Comparison of ENCODE assay signal across 9 mouse cellular contexts in the genomic region with DNA sequence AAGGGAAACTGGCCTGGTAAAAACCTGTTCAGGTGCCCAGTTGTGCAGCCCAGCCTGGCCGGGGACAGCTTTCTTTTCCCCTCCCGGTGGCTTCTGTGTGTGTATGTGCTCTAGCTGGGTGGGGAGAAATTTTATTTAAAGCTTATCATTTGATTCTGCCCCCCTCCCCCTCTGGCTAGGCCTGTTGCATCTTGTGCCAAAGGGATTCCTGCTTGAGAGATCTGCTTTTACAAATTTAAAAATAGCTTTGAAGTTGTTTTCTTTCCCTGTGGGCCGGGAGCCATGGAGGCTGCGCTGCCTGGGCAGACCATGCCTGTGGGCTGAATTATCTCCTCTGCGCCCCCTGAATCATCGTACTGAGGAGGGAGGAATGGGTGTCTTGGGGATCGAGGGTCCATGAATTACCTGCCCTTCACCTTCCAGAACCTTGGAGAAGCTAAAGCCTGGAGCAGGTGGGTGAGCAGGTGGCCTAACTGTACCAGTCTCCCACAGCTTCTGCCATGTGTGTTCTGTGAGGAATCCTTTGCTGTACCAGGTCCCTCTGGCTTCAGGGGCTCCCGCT. TPM values are rescaled to one million over a fixed set of nuclear protein-coding genes. Genes with fewer than 3 reads are reported as not detected.
A peak's percentile ranks its signal among the peaks of the same experiment; 100 is the strongest.
DNase-seq lines count a peak whose midpoint lies in the region; ATAC-seq and TF ChIP-seq lines count a peak whose summit lies in the region.
"Had no signal": no experiment of that assay in that cellular context is flagged by ENCODE, and none has a peak within 500 bp of the region (broad histone marks: within the 10 kb centered on the region; RNA-seq: fewer than 3 reads in every experiment).

No protein-coding gene starts in this region.

- no peak overlapping the region for H3K9ac ChIP-seq in lung, embryonic 14.5 days
- no peak overlapping the region for H3K9ac ChIP-seq in heart, embryonic 12.5 days

- H3K4me2 ChIP-seq in lung, embryonic 14.5 days: no peak overlapping the region
- peak overlapping the region; percentile 46 for H3K4me2 ChIP-seq in heart, embryonic 12.5 days

- no peaks in the 10 kb centered on the region for H3K27me3 ChIP-seq in lung, embryonic 14.5 days (ENCODE audit: insufficient read depth, low read length)
- H3K27me3 ChIP-seq in heart, embryonic 12.5 days (replicated peaks): no peaks in the 10 kb centered on the region

- H3K27ac ChIP-seq in lung, embryonic 14.5 days (ENCODE audit: low read depth): peak overlapping the region; percentile 45; the same call in 1 of the 2 replicates
- H3K27ac ChIP-seq in heart, embryonic 12.5 days (ENCODE audit: poor library complexity, severe bottlenecking): peak overlapping the region; percentile 90

- H3K4me1 ChIP-seq in lung, embryonic 14.5 days (ENCODE audit: insufficient read depth): peaks cover 20% of the 10 kb centered on the region
- H3K4me1 ChIP-seq in heart, embryonic 12.5 days (replicated peaks): peaks cover 90% of the 10 kb centered on the region

- no peak for TF ChIP-seq CTCF in lung, embryonic 14.5 days (IDR thresholded peaks at IDR 0.05; ENCODE audit: low read depth)

- 76% methylated on average over 8 of the region's 8 CpGs for WGBS in lung, embryonic 14.5 days
- 46% methylated on average over 8 of the region's 8 CpGs for WGBS in heart, embryonic 12.5 days

- DNase-seq in adrenal gland, postnatal 14 days: peak; percentile 43
- DNase-seq in adrenal gland, adult 8-10 months: no peak
- no peak for DNase-seq in lung, embryonic 14.5 days
- no peak for DNase-seq in lung, postnatal 4 days
- DNase-seq in right cerebral cortex, postnatal 14 days: peak; percentile 60
- DNase-seq in ovary, postnatal 10 days (ENCODE audit: low spot score): no peak
- no peak for DNase-seq in spleen, postnatal 14 days (ENCODE audit: low spot score in 2 of 2)

- H3K9me3 ChIP-seq in lung, embryonic 14.5 days (ENCODE audit: low read depth, low read length): no peaks in the 10 kb centered on the region
- no peaks in the 10 kb centered on the region for H3K9me3 ChIP-seq in heart, embryonic 12.5 days (replicated peaks)

- no peaks in the 10 kb centered on the region for H3K36me3 ChIP-seq in lung, embryonic 14.5 days (ENCODE audit: insufficient read depth)
- H3K36me3 ChIP-seq in heart, embryonic 12.5 days: no peaks in the 10 kb centered on the region

- no peak overlapping the region for H3K4me3 ChIP-seq in lung, embryonic 14.5 days (ENCODE audit: low read depth, low read length)
- H3K4me3 ChIP-seq in heart, embryonic 12.5 days: no peak overlapping the region
- H3K4me3 ChIP-seq: erythroblast, embryonic 14.5 days had no signal

- ATAC-seq in lung, embryonic 14.5 days (ENCODE audit: insufficient read depth): no peak
- no peak for ATAC-seq in heart, embryonic 12.5 days (ENCODE audit: insufficient number of reproducible peaks, low FRiP score)

RNA-seq across cellular contexts. Expression of a gene that starts 52.2 kb away (rescaled TPM):
- total RNA-seq in adrenal gland, postnatal 14 days (2021): 16.1 and 17.5 TPM in 2 replicates
- 10 to 100 TPM; 15.4 to 22.2 (median 17.5) TPM for total RNA-seq in adrenal gland, adult 8-10 months (2022)
- polyA plus RNA-seq in lung, embryonic 14.5 days (2014; fragmentation: Nextera tagmentation; extraction: Ambion mirVana): 8.6 and 9.8 TPM in 2 replicates
- 14.3 and 14.8 TPM in 2 replicates for polyA plus RNA-seq in heart, embryonic 12.5 days (2016; fragmentation: Nextera tagmentation; extraction: Ambion mirVana)

Comparison
In these comparisons a context has a peak if more than half of its experiments do, and no peak if none do; other contexts are left out.
1. DNase-seq: peak in adrenal gland, postnatal 14 days (single experiment) and right cerebral cortex, postnatal 14 days (single experiment); none in adrenal gland, adult 8-10 months (single experiment), lung, embryonic 14.5 days (single experiment), lung, postnatal 4 days (0 of 2), ovary, postnatal 10 days (single experiment) and spleen, postnatal 14 days (0 of 2).